12 mouse cellular contexts compared by ENCODE assay signal in the genomic region with DNA sequence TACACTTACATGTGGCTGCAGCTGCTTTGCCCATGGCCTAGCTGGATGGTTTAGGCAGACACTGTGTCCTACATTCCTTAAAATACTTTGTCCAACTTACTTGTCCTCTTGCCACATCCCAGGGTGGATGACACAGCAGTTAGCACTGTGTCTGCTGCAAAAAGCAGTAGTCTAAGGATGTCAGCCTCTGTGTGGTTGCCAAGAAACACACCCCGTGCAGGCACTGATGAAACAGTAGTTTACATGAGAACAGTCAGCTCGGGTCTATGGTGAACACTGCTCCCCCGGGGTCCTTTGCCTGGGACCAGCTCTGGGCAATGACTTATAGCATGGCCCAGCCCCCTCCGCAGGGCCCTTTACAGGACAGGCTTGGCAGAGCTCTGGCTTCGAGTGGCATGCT. TPM values are rescaled to one million over a fixed set of nuclear protein-coding genes. Genes with fewer than 3 reads are reported as not detected.
DNase-seq lines count a peak whose midpoint lies in the region; ATAC-seq and TF ChIP-seq lines count a peak whose summit lies in the region.
"Had no signal": no experiment of that assay in that cellular context is flagged by ENCODE, and none has a peak within 500 bp of the region (broad histone marks: within the 10 kb centered on the region; RNA-seq: fewer than 3 reads in every experiment).

No protein-coding gene starts in this region.

- no peak for TF ChIP-seq CTCF in heart, adult 2 months (IDR thresholded peaks at IDR 0.05)
- no peak for TF ChIP-seq CTCF in lung, adult 2 months (IDR thresholded peaks at IDR 0.05; ENCODE audit: insufficient read depth, low read length)

- H3K9ac ChIP-seq in heart, adult 2 months (ENCODE audit: low read depth, low read length), result no peak overlapping the region
- H3K9ac ChIP-seq in heart, embryonic 12.5 days, result no peak overlapping the region
- H3K9ac ChIP-seq in lung, embryonic 15.5 days, result no peak overlapping the region
- H3K9ac ChIP-seq: liver, embryonic 13.5 days had no signal

- no peak for ATAC-seq in heart, embryonic 12.5 days (ENCODE audit: insufficient number of reproducible peaks, low FRiP score)
- peak; percentile 50; the same call in 1 of the 2 replicates for ATAC-seq in lung, embryonic 15.5 days (ENCODE audit: borderline replicate concordance, extremely low read depth, low FRiP score, low TSS enrichment)
- ATAC-seq in common myeloid progenitor, adult 5-6 weeks (replicated peaks; ENCODE audit: low read depth, poor library complexity, severe bottlenecking), result peak; percentile 36; the same call in 1 of the 2 replicates
- ATAC-seq in monocyte, adult 5-6 weeks (replicated peaks; ENCODE audit: insufficient number of reproducible peaks, low FRiP score, low TSS enrichment, poor library complexity, severe bottlenecking), result 0 out of 2 replicates have a peak, but pooled peaks have one; percentile 40
- no peak for ATAC-seq in activated CD4-positive, CD25-positive, alpha-beta regulatory T cell, adult 4 months

- no peaks in the 10 kb centered on the region for H3K79me2 ChIP-seq in heart, adult 2 months (replicated peaks; ENCODE audit: control insufficient read depth, insufficient read depth, low read length)

- WGBS in heart, adult 2 months, result 40% methylated on average over 5 of the region's 5 CpGs
- WGBS in heart, embryonic 12.5 days, result 65% methylated on average over 5 of the region's 5 CpGs
- 33% methylated on average over 5 of the region's 5 CpGs for WGBS in lung, embryonic 15.5 days
- 55% methylated on average over 5 of the region's 5 CpGs for WGBS in lung, adult 2 months

- H3K4me2 ChIP-seq in heart, embryonic 12.5 days, result no peak overlapping the region
- no peak overlapping the region for H3K4me2 ChIP-seq in lung, embryonic 15.5 days
- H3K4me2 ChIP-seq: liver, embryonic 13.5 days had no signal

- no peaks in the 10 kb centered on the region for H3K27me3 ChIP-seq in heart, adult 2 months (ENCODE audit: control insufficient read depth, insufficient read depth, low read length)
- H3K27me3 ChIP-seq in heart, embryonic 12.5 days (replicated peaks), result no peaks in the 10 kb centered on the region
- no peaks in the 10 kb centered on the region for H3K27me3 ChIP-seq in lung, embryonic 15.5 days
- H3K27me3 ChIP-seq: liver, embryonic 13.5 days had no signal

- intact Hi-C loops in heart, adult 2 months (cut with DNase I), result no loop called here

- H3K27ac ChIP-seq in heart, adult 2 months, result no peak overlapping the region
- no peak overlapping the region for H3K27ac ChIP-seq in heart, embryonic 12.5 days (ENCODE audit: poor library complexity, severe bottlenecking)
- peak overlapping the region; percentile 69; the same call in 1 of the 2 replicates for H3K27ac ChIP-seq in lung, embryonic 15.5 days
- H3K27ac ChIP-seq: liver, embryonic 13.5 days had no signal

- TF ChIP-seq POLR2A in heart, adult 2 months (IDR thresholded peaks at IDR 0.05; ENCODE audit: insufficient read depth, low read depth, low read length), result no peak
- TF ChIP-seq POLR2A in lung, adult 2 months (IDR thresholded peaks at IDR 0.05; ENCODE audit: borderline replicate concordance, extremely low read depth, low read depth, low read length), result no peak

- H3K4me3 ChIP-seq in heart, adult 2 months, result no peak overlapping the region
- no peak overlapping the region for H3K4me3 ChIP-seq in heart, embryonic 12.5 days
- H3K4me3 ChIP-seq in lung, embryonic 15.5 days, result no peak overlapping the region
- no peak overlapping the region for H3K4me3 ChIP-seq in lung, adult 2 months (replicated peaks; ENCODE audit: extremely low read depth, low read depth, low read length)
- H3K4me3 ChIP-seq: erythroblast, embryonic 14.5 days; liver, embryonic 13.5 days had no signal

- no peaks in the 10 kb centered on the region for H3K36me3 ChIP-seq in heart, adult 2 months (ENCODE audit: control insufficient read depth, insufficient read depth, low read length)
- H3K36me3 ChIP-seq in heart, embryonic 12.5 days, result no peaks in the 10 kb centered on the region
- no peaks in the 10 kb centered on the region for H3K36me3 ChIP-seq in lung, embryonic 15.5 days
- H3K36me3 ChIP-seq: G1E; liver, embryonic 13.5 days had no signal

- peak in 1 of 2 experiments; percentile 35 for DNase-seq in heart, adult 2 months
- DNase-seq in lung, adult 2 months, result no peak
- no peak for DNase-seq in thymus, postnatal 4 days
- DNase-seq: cerebellum, adult 18-20 months; liver, embryonic 13.5 days had no signal

- H3K4me1 ChIP-seq in heart, adult 2 months (ENCODE audit: control insufficient read depth, insufficient read depth, low read length), result peaks cover 7% of the 10 kb centered on the region
- H3K4me1 ChIP-seq in heart, embryonic 12.5 days (replicated peaks), result peaks cover 26% of the 10 kb centered on the region
- H3K4me1 ChIP-seq in lung, embryonic 15.5 days, result peaks cover 36% of the 10 kb centered on the region
- H3K4me1 ChIP-seq in lung, adult 2 months (ENCODE audit: control insufficient read depth, insufficient read depth, low read length), result 0 out of 2 replicates have a peak, but pooled peaks cover 2% of the 10 kb centered on the region

- no peaks in the 10 kb centered on the region for H3K9me3 ChIP-seq in heart, embryonic 12.5 days (replicated peaks)
- H3K9me3 ChIP-seq in lung, embryonic 15.5 days, result no peaks in the 10 kb centered on the region
- H3K9me3 ChIP-seq: G1E; liver, embryonic 13.5 days had no signal

- 0 out of 2 replicates have a peak, but pooled peaks have one; percentile 28 for TF ChIP-seq EP300 in heart, adult 2 months (IDR thresholded peaks at IDR 0.05; ENCODE audit: insufficient read depth, low read depth, low read length)

RNA-seq across cellular contexts. Expression of a gene that starts 52.9 kb away (rescaled TPM):
- total RNA-seq in heart, adult 2 months (2021), result 100 to 1,000 TPM; 270 to 286 TPM
- polyA plus RNA-seq in heart, adult 2 months (2012; rRNA removed), result 155 and 205 TPM in 2 replicates
- 227 and 231 TPM in 2 replicates for polyA plus RNA-seq in heart, embryonic 12.5 days (2016; fragmentation: Nextera tagmentation; extraction: Ambion mirVana)
- polyA plus RNA-seq in lung, embryonic 15.5 days (2015; fragmentation: Nextera tagmentation; extraction: Ambion mirVana), result 66.0 and 70.0 TPM in 2 replicates
- polyA plus RNA-seq in lung, adult 2 months (2012; rRNA removed), result 285 and 297 TPM in 2 replicates
- 3.8 and 5.4 TPM in 2 replicates for total RNA-seq in common myeloid progenitor, adult 5-6 weeks (2017)
- total RNA-seq in monocyte, adult 5-6 weeks (2017), result 131 to 275 TPM (median 210 TPM) in 3 replicates
- polyA plus RNA-seq in activated CD4-positive, CD25-positive, alpha-beta regulatory T cell, adult 4 months (2017; shearing (Covaris generic)), result 1 to 10 TPM; 2.1 to 5.4 TPM

Comparison
In these comparisons a context has a peak if more than half of its experiments do, and no peak if none do; other contexts are left out.
1. ATAC-seq: peak in lung, embryonic 15.5 days (single experiment), common myeloid progenitor, adult 5-6 weeks (single experiment) and monocyte, adult 5-6 weeks (single experiment); none in heart, embryonic 12.5 days (single experiment) and activated CD4-positive, CD25-positive, alpha-beta regulatory T cell, adult 4 months (single experiment).
2. RNA of a gene that starts 52.9 kb away (polyA plus RNA-seq): 285 to 297 TPM in lung, adult 2 months, 227 to 231 TPM in heart, embryonic 12.5 days, 155 to 205 TPM in heart, adult 2 months and 66.0 to 70.0 TPM in lung, embryonic 15.5 days; 2.1 to 5.4 TPM in activated CD4-positive, CD25-positive, alpha-beta regulatory T cell, adult 4 months; every median in the first group is over 10 times any median in the second.